Mouse (Mus musculus) activated CD4-positive, CD25-positive, alpha-beta regulatory T cell, adult 4 months (primary cell): ENCODE data around the gene Zpbp2. TPM values are rescaled to one million over a fixed set of nuclear protein-coding genes. Genes with fewer than 3 reads are reported as not detected.
"Not testable (repeated sequence)": the region's sequence is repeated elsewhere in the genome, so short reads cannot be mapped to it uniquely, and the experiment has no call there.

ENCODE experiments used
- ATAC-seq: one replicate; pipeline ENCODE4 v1.8.0; 2017
- polyA plus RNA-seq, 2 experiments: library from polyadenylated mRNA; unstranded; fragments of 100-300 nt; shearing (Covaris generic); gene quantifications; one replicate each; pipeline ENCODE4 v1.2.1; 2017

Zpbp2 gene
- polyA plus RNA-seq, 2 experiments from 2014 or later = 4.2 to 7.1 TPM

DNA sequence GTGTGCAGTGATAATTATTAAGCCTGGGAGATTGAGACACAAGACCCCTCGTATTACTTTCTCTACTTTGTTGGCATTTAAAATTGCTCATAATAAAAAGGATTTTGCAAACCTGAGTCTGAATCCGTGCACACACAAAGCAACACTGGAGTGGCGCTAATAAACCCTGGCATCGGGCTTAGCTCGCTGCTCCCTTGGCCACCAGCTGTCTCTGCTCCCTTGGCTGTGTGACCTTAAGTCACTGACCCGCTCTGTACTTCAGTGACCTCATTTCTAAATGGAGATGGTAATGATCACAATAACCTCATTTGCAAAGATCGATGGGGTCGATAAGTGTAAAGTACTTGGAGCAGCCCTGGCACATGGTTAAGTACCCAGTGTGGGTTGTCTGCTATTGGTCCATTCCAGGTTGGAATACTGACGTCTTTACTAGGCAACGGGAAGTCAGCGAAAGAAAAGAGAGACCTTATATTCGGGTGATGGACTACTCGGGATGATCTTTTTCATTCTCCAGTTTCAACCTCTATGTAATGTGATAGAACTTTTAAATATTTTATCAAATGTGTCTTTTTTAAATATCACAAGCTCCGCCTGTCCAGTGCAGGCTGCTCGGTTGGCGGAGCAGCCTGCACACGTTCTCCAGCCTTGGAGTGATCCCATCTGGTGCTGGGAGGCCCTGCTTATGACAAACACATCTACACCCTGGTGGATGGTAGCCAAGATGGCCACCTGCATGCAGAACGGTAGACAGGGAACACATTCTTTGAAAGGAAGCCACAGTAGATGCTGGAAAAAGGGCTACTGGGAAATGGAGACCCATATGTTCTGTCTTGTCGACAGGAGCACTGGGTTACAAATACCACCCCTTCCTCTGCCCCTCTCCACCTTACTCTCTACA, 39.9 kb downstream of the Zpbp2 start:
- no peak for ATAC-seq

DNA sequence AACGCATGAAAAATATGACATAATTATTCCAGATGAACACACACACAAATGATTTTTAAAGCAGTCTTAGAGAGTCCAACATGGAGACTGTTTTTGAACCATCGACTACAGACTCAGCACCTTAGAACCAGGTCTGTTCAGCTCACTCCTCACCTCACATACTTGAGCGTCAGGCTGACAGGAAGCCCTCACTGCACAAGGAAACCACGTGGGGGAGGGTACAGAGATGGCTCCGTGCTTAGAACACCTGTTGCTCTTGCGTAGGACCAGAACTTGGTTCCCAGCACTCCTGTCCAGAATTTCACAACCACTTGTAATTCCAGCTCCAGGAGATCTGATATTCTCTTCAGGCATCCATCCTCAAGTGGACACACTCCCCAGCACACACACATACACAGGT, 44.1 kb downstream of the Zpbp2 start:
- ATAC-seq = no peak

DNA sequence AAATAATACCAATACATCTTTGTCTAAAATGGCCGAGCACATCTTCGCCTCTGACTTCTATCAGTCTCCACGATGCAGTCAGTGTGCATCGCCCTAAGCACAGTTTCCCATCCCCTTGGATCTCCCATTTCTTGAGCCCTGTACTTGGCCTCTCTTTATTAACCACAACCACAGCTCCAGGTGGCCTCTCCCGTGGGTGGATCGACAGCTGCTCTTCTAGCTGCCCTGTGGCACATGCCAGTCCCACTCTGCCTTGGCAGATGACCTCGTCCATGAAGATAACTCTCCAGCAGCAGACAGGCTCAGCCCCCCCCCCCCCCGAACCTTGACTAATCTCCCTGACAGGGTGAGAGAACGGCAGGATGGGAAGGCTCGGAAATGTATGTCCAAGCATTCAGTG, 44.6 kb downstream of the Zpbp2 start:
- no peak for ATAC-seq

DNA sequence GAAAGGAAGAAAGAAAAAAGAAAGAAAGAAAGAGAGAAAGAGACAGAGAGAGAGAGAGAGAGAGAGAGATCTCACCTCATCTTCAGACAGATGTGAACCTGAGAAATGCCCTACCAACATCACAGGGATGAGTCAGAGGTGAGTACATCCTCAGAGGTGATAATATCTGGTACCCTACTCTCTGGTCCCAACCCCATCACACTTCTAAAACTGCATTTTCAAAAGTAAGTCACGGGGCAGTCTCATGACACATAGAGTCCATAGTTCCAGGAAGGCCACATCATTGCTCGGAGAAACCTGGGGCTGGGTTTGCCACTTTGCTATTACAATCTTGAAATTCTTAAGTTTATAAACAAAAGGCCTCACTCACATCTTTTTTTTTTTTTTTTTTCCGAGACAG, 45.1 kb downstream of the Zpbp2 start:
- peak; percentile 36 for ATAC-seq

DNA sequence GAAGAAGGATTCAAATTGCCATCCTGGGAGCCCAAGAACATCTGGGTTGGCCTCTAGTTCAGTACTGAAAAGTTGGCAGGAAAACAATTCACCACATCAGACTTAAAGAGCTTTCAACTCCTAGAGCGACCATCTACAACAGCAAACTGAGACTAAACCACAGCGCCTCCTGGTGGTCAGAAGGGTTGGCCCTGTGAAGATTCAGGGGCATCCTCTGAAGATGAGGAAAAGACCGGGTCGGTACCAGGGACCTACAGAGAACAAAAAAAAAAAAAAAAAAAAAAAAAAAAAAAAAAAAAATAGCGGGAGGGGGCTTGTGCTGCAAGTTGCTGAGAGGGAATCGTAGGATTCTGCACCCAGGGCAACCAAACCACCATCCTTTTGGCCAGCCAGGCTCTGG, 46.5 kb downstream of the Zpbp2 start:
- ATAC-seq = peak; percentile 71

DNA sequence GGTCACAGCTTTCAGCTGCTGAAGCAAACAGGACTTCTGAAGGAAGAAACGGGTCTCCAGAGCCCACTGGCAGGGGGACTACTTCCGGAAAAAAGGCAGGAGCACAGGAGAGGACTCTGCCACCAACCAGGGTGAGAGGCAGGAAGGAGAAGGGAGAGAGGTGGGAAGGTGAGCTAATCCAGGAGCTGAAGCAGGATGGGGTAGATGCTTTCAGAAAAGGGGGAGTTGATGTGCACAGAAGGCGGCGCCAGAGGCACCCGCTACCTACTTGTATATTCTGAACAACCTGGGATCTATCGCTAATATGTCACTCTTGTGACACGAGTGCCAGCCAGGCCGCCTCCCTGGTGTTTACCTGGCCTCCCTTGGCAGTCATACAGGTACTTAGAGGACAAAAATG, 47.1 kb downstream of the Zpbp2 start, which contains the start of gene Lrrc3c:
Gene Lrrc3c, plus strand, starts transcription at position 301 of the 400 bp plus-strand sequence.
- ATAC-seq = no peak

DNA sequence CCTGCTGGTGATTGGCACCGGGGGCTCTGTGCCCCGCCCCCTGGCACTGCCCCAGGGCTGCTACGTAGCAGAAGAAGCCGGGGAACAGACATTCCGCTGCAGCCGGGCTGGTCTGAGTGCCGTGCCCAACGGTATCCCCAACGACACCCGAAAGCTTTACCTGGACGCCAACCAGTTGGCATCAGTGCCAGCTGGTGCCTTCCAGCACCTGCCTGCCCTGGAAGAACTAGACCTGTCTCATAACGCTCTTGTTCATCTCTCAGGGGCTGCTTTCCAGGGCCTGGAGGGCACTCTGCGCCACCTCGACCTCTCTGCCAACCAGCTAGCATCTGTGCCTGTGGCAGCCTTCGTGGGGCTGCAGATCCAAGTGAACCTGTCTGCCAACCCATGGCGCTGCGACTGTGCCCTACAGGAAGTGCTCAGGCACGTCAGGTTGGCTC, 48.0 kb downstream of the Zpbp2 start:
- ATAC-seq = no peak

DNA sequence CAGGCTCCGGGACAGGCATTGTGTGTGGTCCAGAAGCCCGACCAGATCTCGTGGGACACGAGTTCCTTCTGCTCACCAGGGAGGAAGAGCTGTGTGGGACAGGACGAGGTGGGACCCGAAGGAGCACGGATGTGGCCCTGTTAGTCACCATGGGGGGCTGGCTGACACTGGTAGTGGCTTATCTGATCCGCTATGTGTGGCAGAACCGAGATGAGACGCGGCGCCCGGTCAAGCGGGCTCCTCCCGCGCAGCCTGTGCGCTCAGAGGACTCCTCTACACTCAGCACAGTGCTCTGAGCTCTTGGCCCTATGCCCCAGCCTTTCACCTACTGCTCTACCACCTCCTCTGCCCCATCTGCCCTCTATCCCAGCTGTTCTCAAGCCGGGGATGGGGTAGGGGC, 48.4 kb downstream of the Zpbp2 start:
- ATAC-seq = no peak

DNA sequence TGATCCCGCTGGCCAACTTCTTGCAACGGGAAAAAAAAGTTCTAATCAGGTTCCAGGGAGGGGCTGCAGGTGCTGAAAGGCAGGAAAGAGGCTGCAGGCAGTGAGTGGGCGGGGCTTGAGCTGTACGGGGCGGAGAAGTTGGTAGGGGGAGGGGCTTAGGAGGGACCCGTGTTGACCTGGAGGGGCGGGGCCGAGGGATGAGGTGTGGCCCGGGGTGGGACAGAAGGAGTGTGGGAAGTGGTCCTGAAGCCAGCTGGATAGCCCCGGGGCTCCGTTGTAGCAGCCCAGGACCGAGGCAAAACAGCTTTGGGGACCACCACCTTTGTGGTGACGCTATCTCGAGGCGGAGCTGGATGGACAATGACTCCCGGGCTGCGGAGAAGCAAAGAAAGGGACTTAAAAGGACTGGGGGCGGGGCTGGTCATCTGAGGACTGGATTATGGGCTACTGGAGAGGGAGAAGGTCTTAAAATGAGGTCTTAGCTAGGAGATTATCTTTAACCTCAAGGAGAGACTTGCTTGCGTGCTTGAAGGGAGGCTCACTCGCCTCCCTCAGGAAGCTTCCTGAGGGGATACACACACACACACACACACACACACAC, 51.3 kb downstream of the Zpbp2 start:
- no peak for ATAC-seq

DNA sequence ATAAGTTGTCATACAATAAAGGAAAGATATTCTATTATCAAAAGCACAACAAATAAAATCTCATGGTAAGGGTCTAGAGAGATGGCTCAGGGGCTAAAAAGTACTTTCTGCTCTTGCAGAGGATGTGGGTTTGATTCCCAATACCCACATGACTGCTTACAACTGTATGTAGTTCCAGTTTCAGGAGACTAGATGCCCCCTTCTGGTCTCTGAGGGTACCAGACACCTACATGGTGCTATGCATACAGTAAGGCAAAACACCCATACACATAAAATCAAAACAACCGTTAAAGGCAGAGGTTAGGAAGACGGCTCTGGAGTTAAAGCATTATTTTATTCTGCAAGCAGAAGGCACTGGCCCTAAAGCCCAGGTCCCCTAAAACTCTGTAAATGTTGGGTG, 53.1 kb downstream of the Zpbp2 start:
- ATAC-seq = no peak

DNA sequence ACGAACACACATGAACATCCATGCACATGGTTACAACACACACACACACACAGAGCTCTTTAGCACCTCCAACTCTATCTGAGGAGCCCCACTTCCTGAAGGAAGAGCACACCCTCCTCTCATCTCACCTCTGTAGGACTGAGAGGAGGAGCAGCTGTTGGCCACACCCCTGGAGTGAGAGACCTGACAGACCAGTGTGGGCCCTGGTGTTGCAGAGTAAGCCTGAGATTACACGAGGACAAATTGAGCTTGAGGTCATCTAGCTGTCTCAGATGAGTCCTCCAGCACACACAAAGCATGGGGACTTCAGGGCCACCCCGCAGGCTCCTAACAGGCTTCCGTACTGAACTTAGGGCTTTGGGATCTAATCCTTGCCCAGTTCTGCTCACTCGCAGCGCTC, 54.0 kb downstream of the Zpbp2 start:
- not testable (repeated sequence) for ATAC-seq

DNA sequence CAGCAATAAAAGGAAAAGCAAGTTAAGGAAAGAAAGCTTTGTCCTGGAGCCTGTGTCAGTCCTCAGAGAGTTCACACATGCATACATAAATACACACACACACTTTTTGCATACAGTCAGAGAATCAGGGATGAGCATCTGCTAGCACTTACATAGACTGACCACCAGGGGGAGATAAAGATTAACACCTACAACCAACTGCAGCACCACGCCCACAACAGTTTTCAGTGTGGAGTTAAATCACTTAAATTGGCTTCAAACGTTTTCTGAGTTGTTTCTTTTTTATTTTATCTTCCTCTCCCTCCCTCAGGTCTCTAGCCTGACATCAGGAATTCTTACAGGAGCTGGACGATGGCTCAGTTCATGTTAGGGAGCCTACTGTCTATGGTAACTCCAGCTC, 55.9 kb downstream of the Zpbp2 start:
- ATAC-seq = no peak

Other genes starting within 250 kb of the Zpbp2 start
- gene Neurod2, start 221.4 kb upstream of the Zpbp2 start, polyA plus RNA-seq = not detected
- gene Ppp1r1b, start 202.7 kb upstream of the Zpbp2 start, polyA plus RNA-seq = not detected
- 10 to 100 TPM; 33.3 to 42.1 TPM for gene Stard3, start 192.7 kb upstream of the Zpbp2 start, polyA plus RNA-seq
- gene Tcap, start 167.3 kb upstream of the Zpbp2 start, polyA plus RNA-seq = not detected
- gene Pnmt, start 164.6 kb upstream of the Zpbp2 start, polyA plus RNA-seq = not detected
- gene Pgap3, start 150.6 kb upstream of the Zpbp2 start, polyA plus RNA-seq = 1 to 10 TPM; 3.3 to 4.0 TPM
- under 1 TPM in 1 of 2 experiments, not detected in 1; 0.07 TPM for gene Erbb2, start 138.6 kb upstream of the Zpbp2 start, polyA plus RNA-seq
- gene Mien1, start 112.1 kb upstream of the Zpbp2 start, polyA plus RNA-seq = 100 to 1,000 TPM; 161 to 193 TPM
- gene Grb7, start 104.7 kb upstream of the Zpbp2 start, polyA plus RNA-seq = 1 to 10 TPM; 2.3 to 3.4 TPM
- 100 to 1,000 TPM in 1 of 2 experiments, 10 to 100 TPM in 1; 95.8 to 124 TPM for gene Ikzf3, start 5.1 kb upstream of the Zpbp2 start, polyA plus RNA-seq
- gene Ormdl3, start 36.3 kb downstream of the Zpbp2 start, polyA plus RNA-seq = 10 to 100 TPM; 15.8 to 37.6 TPM
- not detected for gene Lrrc3c, start 47.2 kb downstream of the Zpbp2 start, polyA plus RNA-seq
- gene Gm12355, start 74.6 kb downstream of the Zpbp2 start, polyA plus RNA-seq = 1 to 10 TPM; 2.2 to 10.0 TPM
- not detected for gene Gsdma3, start 75.3 kb downstream of the Zpbp2 start, polyA plus RNA-seq
- gene Gsdma2, start 95.7 kb downstream of the Zpbp2 start, polyA plus RNA-seq = not detected
- under 1 TPM in 1 of 2 experiments, not detected in 1; 0.20 TPM for gene Gsdma, start 113.3 kb downstream of the Zpbp2 start, polyA plus RNA-seq
- 10 to 100 TPM; 14.2 to 25.7 TPM for gene Psmd3, start 131.5 kb downstream of the Zpbp2 start, polyA plus RNA-seq
- gene Csf3, start 150.2 kb downstream of the Zpbp2 start, polyA plus RNA-seq = not detected
- 10 to 100 TPM; 19.1 to 27.9 TPM for gene Med24, start 178.3 kb downstream of the Zpbp2 start, polyA plus RNA-seq
- gene Thra, start 189.5 kb downstream of the Zpbp2 start, polyA plus RNA-seq = 1 to 10 TPM; 1.4 to 3.5 TPM
- 1 to 10 TPM; 2.9 to 5.4 TPM for gene Nr1d1, start 224.2 kb downstream of the Zpbp2 start, polyA plus RNA-seq
- gene Msl1, start 244.4 kb downstream of the Zpbp2 start, polyA plus RNA-seq = 10 to 100 TPM; 19.9 to 22.0 TPM